Mouse (Mus musculus) spleen, postnatal 4 days (tissue): ENCODE results near the gene Fgfr2.

Experiments
- DNase-seq, 2 experiments: peaks; one replicate each; pipeline ENCODE4 v3.0.0; 2022; ENCODE audit warnings: low spot score in 2 of 2

The Fgfr2 gene

DNA sequence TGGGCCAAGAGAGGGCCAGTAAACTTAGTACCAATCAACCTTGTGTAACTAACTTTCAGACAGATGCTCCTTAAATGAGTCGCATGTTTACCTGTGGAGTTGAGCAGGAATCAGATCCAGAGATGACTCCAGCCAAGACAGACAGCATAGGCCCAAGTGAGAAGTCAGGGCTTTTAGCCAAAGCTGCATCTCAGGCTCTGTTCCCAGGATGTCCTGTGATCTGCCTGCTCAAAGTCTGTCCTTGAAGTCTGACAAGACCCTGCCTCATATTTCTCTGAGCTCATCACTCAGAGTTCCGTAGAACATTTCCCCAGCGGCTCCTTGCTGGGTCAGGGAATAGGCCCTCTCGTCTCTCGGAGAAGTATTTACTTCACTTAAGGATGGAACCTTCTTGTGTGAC, 2472.5 kb downstream of the Fgfr2 start:
- DNase-seq: no peak

DNA sequence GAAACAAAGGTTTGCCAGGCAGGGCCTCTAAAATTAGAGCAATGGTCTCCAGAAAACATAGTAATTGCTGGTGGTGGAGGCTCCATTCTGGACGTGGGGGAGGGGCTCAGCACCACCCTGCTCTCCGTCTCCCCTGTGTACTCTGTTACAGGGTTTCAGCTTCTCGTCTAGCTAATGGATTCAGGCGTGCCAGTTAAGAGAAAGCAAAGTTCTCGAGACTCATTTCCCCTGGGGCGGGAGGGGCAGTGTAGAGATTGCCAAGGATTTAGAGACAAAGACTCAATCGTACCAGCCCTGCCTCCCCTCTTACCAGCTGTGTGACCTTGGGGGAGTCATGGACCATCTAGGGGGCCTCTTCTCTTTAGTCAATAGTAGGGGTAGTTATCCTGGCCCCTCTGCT, 2473.9 kb downstream of the Fgfr2 start:
- no peak for DNase-seq

DNA sequence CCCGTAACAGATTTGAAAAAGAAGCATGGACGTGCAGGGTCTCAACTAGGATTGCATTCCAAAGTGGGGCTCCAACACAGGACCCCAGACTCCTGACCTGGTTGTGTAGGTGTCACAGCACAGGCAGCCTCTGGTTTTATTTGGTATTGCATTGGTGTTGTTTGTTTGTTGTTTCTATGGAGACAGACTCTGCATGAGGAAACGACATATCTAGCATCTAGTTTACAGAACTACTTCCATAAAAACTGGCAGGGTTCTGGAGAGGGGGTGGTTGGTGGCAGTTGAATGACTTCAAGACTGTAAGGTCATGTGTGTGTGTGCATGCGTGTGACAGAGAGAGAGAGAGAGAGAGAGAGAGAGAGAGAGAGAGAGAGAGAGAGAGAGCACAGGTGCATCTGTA, 2475.1 kb downstream of the Fgfr2 start:
- DNase-seq: no peak

DNA sequence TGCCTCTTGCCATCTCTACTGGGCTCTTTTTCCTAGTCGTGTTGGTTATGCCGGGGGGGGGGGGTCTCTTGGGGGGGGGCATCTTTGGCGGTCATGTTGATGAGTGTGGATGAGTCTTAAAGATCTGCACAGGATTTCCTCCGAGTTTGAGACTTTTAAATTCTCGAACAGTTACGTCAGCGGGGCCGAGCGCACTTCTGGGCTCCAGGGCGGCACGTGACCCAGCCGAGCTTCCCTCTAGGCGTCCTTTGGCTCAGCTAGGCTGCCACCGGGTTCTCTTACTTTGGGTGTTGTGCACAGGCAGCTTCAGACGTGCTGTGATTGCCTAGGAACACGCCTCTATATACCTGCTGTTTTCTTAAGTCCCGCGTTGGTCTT, 2476.4 kb downstream of the Fgfr2 start:
- DNase-seq: peak in 1 of 2 experiments; percentile 46

DNA sequence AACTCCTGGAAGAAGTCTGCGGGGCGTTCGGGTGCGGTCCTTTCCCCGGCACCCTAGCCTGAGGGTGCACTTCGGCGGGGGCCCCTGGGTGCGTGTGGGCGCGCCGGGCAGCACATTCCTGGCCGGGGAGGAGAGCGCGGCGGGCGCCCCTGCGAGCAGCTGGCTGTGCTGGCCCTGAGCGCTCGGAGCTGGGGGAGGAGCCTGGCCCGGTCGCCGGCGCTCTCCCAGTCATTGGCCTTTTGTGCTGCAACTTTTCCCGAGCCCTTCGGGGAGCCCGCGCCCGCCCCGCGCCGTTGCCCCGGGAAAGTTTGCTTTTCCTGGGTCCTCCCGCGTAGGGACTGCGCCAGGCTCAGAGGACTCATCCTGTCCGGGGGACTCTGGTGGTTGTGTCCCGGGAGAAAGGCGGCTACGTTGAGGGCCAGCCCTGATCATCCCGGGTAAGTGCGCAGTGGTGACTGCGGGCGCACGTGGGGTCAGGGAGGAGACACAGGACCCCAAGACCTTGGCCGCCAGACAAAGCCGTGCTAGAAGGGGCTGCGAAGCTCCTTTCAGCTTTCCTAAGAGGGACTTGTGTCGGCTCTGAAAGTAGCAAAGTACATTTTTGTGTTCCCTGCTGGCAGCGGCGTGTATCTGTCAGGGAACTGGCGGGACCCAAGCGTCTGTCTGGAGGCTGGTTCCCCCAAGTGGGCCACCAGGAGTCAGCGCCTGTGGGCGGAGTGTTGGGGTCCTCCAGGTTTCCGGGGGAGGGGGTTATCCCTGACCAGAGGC, 2477.0 kb downstream of the Fgfr2 start:
- peak; percentile 33 to 70 for DNase-seq

DNA sequence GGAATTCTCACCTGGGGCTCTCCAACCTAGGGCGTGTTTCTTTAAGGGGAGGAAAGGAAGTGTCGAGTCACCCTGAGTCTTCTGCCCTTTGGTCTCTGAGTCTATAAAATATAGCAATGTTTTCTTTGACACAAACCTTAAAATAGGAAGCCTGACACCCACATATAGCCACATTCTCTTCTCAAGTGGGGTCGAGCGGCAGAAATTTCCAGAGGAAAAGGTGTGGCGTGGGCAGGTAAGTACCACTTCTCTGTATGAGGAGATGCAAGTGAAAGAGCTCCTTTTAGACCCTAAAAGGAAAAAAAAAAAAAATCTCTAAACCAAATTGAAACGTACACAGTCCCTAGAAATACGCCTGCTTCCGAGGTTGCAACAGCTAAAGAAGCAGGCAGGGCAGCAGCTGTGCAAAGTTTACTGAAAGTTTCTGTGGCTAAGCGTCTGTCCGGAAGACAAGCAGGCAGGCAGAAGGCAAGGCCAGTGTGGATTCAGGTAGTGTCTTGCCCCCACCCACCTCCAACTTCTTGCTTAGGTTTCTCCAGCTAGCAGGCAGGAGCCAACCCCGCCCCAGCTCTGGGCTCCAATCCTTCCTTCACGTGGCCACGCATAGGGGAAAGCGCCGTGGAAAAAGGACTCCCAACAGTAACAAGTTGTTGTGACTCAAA, 2477.7 kb downstream of the Fgfr2 start:
- DNase-seq: no peak

DNA sequence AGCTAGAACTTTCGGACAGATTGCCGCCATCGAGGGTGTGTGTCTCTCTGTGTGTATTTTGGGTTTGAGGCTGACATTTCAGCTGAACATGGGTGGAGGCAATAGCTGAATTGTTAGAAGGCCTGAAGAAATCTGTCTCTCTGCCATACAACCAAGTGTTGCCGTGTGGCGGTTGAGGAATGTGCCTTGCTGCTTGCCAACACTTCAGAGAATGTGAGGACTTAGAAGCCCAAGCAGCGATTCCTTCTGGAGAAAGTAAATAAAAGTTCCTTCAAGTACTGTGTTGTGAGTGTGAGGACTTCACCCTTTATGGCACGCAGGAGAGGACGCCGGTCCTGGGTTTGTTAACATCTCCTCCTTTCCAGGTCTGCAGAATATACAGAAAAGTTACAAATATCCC, 2482.5 kb downstream of the Fgfr2 start:
- no peak for DNase-seq

DNA sequence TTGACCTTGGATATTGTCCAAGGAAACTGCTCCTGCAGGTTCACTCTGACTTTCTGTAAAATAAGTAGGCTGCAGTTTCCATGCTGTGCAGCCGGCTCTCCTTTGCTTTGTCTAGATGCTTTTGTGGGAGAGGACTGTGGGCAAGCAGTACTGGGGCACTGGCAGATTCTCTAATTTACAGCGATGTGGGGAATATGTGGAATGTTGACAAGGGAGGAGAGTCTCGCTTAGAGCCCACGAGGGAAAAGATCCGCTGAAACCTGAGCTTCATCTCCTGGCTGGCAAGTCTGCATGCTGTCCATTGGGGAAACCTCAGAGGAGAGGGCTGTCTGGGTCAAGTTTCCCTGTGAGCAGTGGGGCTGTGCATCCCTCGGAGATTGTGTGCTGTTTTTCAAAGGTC, 2485.3 kb downstream of the Fgfr2 start:
- no peak for DNase-seq

DNA sequence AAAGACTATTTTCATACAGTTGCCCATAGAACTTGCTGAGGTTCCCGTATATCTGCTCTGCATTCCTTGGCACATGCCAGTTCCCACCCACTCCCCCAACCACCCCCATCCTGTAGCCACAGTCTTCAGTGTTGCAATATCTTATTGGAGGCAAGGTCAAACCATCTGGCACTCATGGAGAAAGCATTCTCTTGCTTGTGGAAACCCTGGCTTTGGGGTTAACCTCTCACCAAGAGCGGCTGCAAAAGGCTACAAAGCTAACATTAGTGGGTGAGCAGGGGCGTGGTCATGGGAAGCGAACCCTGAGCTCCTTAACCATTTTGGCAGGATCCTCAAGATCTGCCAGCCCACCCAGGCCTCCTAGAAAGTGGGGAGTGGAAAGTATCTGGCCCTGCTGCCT, 2486.2 kb downstream of the Fgfr2 start:
- DNase-seq: no peak

DNA sequence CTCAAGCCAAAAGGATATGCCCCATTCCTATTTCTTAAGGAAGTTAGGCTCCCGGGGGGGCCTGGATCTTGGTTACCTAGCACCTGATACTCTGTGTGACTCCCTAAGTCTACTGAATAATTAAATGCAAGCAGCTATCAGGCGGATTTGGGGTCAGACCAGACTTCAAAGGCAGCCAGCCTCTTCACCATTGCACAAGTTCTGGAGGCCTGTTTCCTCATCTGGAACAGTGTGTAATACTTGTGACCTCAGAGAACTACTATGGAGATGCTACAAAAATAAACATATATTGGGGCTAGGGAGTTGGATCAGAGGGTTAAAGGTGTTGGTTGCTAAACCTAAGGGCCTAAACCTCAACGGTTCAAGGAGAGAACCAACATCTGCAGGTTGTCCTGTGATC, 2486.9 kb downstream of the Fgfr2 start:
- no peak for DNase-seq

DNA sequence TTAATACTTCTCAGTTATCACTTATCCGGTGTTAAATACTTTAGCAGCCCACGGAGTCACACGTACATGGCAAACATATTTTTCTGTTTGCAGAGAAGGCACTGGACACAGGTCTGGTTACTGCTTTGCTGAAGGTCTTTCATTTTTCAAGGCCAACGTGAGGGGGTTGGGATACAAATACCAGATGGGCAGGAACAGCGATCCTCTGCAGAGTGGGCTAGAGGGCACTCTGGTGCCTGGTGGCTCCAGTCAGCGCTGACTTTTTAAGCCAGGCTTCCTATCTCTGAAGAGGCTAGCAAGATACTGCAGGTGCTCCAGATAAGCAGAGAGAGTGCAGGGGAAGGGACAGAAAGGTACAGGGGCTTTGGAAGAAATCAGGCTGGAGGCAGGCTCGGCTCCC, 2487.9 kb downstream of the Fgfr2 start:
- no peak for DNase-seq

DNA sequence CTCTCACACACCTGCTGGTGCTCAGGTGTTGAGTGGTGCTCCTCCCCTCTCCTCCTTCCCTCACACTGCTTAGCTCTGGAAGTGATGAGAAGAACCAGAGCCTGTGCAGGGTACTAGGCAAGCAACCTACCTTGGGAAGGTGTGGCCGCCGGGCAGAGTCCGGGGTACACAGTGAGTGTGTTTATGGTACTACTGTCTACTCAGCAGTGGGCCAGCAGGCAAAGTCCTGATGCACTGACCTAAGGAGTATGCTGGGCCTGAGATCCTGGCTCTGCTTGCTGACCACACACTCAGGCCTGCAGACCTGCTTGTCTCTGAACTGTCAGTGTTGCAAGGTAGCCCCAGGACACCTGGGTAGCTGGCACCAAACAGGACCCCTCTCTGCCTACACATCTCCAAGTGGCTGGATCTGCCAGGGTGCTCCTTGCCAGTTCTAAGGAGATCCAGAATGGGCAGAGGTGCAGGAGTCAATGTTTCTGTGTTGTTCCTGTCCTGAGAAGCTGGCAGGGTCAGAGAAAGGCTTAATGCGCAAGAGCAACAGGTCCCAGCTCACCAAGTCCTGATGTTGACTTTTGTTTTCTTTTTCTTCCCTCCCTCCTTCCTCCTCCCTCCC, 2488.8 kb downstream of the Fgfr2 start:
- no peak for DNase-seq

DNA sequence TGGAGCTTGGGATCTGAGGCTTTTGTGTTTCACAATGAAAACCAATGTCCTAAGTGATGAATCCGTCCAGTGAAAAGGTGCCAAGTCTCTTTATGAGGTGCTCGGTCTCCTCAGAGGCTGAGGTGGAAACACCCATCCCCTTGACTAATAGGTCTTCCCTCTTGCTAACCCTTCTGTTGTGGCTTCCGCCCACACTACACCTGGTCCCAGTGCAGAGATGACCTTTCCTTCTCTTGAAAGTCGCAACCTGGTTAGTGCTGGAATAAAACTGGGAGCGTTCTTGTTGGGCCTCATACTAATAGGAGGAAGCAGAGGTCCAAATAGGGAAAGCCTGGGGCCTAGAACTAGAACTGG, 2490.8 kb downstream of the Fgfr2 start:
- DNase-seq: no peak

DNA sequence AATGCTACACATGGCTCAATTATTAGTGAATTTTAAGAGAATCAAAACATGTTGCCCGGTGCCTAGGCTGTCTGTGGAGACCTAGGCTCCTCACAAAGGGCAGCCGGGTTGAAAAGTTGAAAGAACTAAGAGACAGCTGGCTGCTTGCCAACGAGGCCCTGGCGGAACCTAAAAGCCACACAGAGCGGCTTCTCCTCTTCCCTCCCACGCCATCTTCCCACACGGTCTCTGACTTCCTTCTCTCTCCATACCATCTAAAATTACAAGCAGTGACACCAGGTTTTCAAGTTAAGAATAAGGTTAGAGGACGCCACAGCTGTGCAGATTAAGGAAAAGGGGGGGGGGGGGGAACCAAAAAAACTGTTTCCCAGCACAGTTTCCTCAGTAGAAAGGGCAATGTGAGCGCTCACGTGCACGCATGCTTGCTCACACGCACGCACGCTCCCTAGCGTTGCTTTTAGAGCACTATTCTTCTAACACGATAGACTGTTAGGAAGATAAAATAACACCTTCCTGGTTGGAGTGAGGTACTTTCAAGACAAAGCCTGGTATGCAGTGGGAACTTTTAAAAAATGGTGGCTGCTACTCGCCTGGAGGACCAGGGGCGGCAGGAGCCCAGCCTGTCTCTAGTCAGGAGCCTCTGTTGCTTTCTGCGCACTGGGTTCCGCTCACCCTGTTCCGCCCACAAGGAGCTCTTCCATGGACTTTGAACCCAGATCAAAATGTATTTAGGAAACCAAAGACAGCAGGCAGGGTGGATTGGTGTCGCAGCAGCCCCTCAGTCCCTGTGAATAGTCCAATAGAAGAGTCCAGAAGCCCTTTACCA, 2491.4 kb downstream of the Fgfr2 start:
- peak; percentile 36 to 70 for DNase-seq

DNA sequence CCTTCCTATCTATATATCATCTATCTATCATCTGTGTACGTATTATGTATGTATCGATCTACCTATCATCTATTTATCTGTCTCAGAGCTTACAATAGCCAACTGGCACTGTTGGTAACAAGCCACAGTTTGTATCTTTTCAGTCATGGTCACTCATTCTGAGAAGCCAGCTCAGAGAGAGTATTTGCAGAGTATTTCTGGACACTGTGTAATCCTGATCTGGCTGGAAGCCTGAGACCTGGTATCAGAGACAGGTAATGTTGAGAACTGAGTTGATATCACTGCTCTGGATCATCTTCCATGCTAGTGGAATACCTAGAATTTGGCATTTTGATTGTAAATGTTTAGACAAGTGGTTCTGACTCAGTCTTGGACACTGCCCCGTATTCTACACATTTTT, 2492.2 kb downstream of the Fgfr2 start:
- no peak for DNase-seq

DNA sequence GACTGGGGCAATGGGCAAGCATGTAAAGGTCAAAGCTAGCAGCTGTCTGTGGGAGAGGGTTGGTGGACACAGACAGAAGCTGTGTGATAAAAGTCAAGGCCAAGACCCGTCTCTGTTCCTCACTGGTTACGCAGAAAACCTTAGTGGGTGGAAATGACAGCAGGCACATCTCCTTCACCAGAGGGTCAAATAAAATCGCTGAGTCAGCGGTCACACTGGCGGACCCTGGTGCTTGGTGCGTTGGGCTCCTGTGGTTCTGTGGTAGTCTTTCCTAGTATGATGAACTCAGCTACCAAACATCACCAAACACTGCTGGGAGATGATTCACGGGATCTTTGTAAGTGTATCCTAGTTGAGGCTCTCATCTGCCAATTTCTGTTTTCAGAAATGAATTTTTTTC, 2493.2 kb downstream of the Fgfr2 start:
- DNase-seq: no peak

DNA sequence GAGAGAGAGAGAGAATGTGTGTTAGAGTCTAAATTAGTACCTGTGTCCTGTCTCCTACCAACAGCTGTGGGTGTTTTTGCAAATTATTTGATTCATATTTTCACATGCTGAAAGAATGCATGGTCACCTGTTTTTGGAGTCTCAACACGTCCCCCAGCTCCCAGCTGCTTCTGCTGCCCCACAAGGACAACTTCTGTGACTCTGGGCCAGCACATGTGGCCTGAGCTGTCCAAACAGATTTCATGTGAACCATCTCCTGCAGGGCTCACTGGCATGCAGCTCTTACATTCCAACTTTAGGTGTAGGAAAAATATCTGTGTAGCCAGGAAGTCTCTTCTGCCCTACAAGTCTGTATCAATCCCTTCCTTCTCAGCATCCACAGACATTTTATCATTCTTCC, 2494.5 kb downstream of the Fgfr2 start:
- no peak for DNase-seq

DNA sequence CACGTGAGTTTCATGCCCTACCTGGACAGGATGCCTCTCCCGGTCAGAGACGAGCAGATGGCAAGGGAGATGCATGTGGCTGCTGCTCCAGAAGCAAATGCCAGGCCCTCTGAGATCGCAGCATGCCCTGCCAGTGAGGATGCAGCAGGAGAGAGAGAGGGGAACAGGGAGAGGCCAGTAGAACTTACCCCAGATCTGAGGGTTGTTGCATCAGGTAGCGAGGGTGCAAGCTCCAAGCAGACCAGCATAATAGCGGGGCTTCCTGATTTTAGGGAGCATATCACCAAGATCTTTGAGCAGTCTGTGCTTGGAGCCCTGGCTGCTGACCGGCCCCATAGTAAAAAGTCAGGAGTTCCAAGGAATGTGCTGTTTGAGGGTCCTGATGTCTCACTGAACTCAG, 2497.8 kb downstream of the Fgfr2 start:
- no peak for DNase-seq

DNA sequence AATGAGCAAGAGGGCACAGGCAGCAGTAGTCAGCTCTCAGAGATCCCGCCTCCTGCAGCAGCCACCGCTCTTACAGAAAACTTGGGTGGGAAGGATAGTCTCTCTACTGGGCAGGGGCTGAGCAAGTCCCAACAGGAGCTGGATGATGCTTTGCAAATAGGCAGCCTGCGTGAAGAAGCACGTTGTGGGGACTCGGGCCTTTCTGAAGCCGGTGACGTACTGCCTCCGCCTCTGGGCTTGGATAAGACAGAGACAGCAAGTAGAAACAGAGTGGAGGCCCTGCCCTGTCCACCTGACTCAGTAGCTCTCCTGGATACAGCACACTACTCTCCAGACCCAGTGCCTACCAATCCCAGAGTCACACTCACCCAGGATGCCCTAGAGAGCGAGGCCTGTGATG, 2498.9 kb downstream of the Fgfr2 start:
- no peak for DNase-seq

DNA sequence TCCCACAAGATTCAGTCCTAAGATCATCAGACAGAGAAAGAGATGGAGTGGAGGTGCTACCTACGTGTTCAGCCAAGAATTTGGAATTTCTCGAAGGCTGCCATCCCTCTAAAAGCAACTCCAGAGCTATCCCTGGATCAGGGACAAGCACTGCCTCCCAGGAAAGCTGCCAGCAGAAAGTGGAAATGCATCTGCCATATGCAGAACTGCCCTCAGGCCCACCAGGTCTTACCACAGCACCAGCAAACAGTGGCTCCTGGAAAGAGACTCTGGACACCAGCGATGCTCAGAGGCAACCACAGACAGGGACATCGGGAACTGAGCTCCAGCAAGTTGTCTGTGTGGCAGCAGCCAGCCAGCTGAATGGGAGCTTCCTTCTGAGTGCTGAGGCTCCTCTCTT, 2500.8 kb downstream of the Fgfr2 start:
- no peak for DNase-seq

DNA sequence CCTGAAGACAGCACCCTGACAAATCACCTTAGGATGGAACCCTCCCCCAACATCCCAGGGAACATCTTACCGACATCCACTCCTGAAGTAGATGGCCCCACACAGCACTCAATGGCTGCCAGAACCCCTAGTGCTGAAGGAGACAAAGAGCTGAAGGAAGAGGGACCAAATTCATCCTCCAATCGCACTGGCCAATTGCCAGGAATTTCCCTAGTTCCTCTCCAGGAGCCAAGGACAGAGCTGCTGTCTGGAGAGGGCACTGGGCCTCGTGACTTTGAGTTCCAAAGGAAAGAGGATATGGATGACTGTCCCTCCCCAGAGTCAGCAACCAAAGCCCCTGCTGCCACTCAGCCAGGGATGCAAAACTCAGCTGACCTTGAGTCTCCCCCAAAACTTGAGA, 2501.2 kb downstream of the Fgfr2 start:
- DNase-seq: no peak

DNA sequence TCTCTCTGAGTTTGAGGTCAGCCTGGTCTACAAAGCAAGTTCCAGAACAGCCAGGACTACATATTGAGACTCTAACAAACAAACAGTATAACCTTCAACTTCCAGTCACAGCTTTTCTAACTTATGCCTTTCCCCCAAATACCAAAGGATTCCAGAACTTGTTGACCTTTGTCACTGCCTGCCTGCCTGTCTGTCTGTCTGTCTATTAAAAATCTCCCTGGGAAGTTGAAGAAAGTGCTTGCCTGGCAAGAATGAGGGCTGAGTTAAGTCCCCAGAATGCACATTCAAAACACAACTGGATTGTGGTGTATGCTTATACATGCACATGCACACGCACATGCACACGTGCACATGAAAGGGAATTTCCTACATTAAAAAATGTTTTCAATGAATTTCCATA, 2502.1 kb downstream of the Fgfr2 start:
- DNase-seq: no peak

DNA sequence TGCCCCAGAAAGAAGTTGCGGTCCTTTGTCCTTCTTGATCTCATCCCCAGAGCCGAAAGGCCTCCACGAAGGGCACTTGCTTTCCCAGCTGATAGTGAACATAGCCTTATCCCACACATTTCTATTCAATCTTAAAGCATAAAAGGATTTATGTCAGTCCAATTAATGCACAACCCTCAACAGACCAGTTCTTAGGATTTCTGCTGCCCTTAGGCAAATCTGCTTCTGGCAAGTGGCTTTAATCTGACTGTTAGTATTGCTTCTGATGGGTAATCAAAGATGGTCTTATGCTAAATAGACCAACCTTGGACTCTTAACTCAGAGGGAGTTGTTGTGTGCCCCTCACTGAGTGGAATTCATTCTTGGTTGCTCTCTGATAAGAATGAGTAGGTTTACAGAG, 2505.6 kb downstream of the Fgfr2 start:
- no peak for DNase-seq
